Mouse (Mus musculus) thymus, adult 2 months (tissue): Measurements from ENCODE around the gene Prkg1. TPM values are rescaled to one million over a fixed set of nuclear protein-coding genes. Genes with fewer than 3 reads are reported as not detected.

Source experiments
- DNase-seq: peaks from one replicate; pipeline ENCODE4 v3.0.0; 2021
- H3K27ac ChIP-seq: fragments of 200-500 bp; 2 replicates; pipeline ENCODE4 v1.5.1; 2012; ENCODE audit warnings: low read length, control low read depth; ENCODE audit not compliant: control insufficient read depth, insufficient read depth
- H3K27me3 ChIP-seq: fragments of 200-500 bp; 2 replicates; pipeline ENCODE4 v1.6.1; 2012; ENCODE audit warnings: mild to moderate bottlenecking, low read length, moderate library complexity, mixed read lengths; ENCODE audit not compliant: control insufficient read depth, insufficient read depth
- H3K36me3 ChIP-seq: fragments of 200-500 bp; 2 replicates; pipeline ENCODE4 v1.6.1; 2012; ENCODE audit warnings: mild to moderate bottlenecking, low read length, moderate library complexity; ENCODE audit not compliant: control insufficient read depth, insufficient read depth
- H3K4me1 ChIP-seq: fragments of 200-500 bp; replicated peaks from 2 replicates; pipeline ENCODE4 v1.6.1; 2012; ENCODE audit warnings: low read length; ENCODE audit not compliant: control insufficient read depth, insufficient read depth
- H3K4me3 ChIP-seq: fragments of 200-500 bp; 2 replicates; pipeline ENCODE4 v1.5.1; 2012; ENCODE audit warnings: mild to moderate bottlenecking, low read length, control low read depth, moderate library complexity; ENCODE audit not compliant: control insufficient read depth, insufficient read depth
- CTCF ChIP-seq: fragments of 200-500 bp; IDR thresholded peaks from 2 replicates; pipeline ENCODE4 v1.5.1; 2012; ENCODE audit warnings: mild to moderate bottlenecking, control low read depth, low read length, moderate library complexity, borderline replicate concordance; ENCODE audit not compliant: control insufficient read depth, poor library complexity, insufficient read depth; ENCODE audit errors: extremely low read depth
- POLR2A ChIP-seq: fragments of 200-500 bp; IDR thresholded peaks from 2 replicates; pipeline ENCODE4 v1.6.1; 2012; ENCODE audit warnings: mild to moderate bottlenecking, low read length, control low read depth, moderate library complexity; ENCODE audit not compliant: control insufficient read depth, poor library complexity, insufficient read depth; ENCODE audit errors: extremely low read depth
- WGBS: fragments of 180-500 bp; shearing (Covaris S2); methylation state at CpG from one replicate; pipeline ENCODE4 v1.1.7; 2018; 5-methylcytosine and 5-hydroxymethylcytosine counted together
- polyA plus RNA-seq: library from polyadenylated mRNA; depleted of rRNA; stranded (reverse); fragments of >200 nt; gene quantifications from 2 replicates; pipeline ENCODE4 v1.2.3, GENCODE M21; 2012

Prkg1 gene
- polyA plus RNA-seq, 1 experiment, result 0.26 TPM

- H3K4me1 ChIP-seq, result no peaks in the 10 kb centered on the region
- no peak for TF ChIP-seq CTCF
- TF ChIP-seq POLR2A, result no peak
- WGBS, result 95% methylated on average over 1 of the region's 1 CpGs
- no peak for DNase-seq
- H3K27me3 ChIP-seq, result no peaks in the 10 kb centered on the region
- H3K36me3 ChIP-seq, result no peaks in the 10 kb centered on the region
- H3K27ac ChIP-seq, result no peak overlapping the region
- no peak overlapping the region for H3K4me3 ChIP-seq
Observed at GRCm38 (mm10) chr19:31170985-31171384, 593.8 kb downstream of the Prkg1 start.

- DNase-seq, result no peak
- H3K36me3 ChIP-seq, result no peaks in the 10 kb centered on the region
- WGBS, result 97% methylated on average over 6 of the region's 6 CpGs
Observed at GRCm38 (mm10) chr19:31158944-31159460, 605.8 kb downstream of the Prkg1 start.

GRCm38 (mm10) chr19:31153399-31153798 is 611.4 kb downstream of the Prkg1 start:
- DNase-seq, result no peak
- no peaks in the 10 kb centered on the region for H3K27me3 ChIP-seq
- H3K4me1 ChIP-seq, result no peaks in the 10 kb centered on the region
- H3K36me3 ChIP-seq, result no peaks in the 10 kb centered on the region
- 89% methylated on average over 5 of the region's 5 CpGs for WGBS
- no peak overlapping the region for H3K4me3 ChIP-seq
- no peak for TF ChIP-seq CTCF
- no peak for TF ChIP-seq POLR2A
- no peak overlapping the region for H3K27ac ChIP-seq

More at GRCm38 (mm10) chr19:31158944-31159460, 605.8 kb downstream of the Prkg1 start:
- H3K27ac ChIP-seq, result no peak overlapping the region
- TF ChIP-seq CTCF, result no peak
- no peaks in the 10 kb centered on the region for H3K27me3 ChIP-seq
- H3K4me1 ChIP-seq, result no peaks in the 10 kb centered on the region
- H3K4me3 ChIP-seq, result no peak overlapping the region

- H3K36me3 ChIP-seq, result no peaks in the 10 kb centered on the region
- TF ChIP-seq POLR2A (no peak), CTCF (no peak)
- no peak overlapping the region for H3K27ac ChIP-seq
- H3K4me3 ChIP-seq, result no peak overlapping the region
- no peaks in the 10 kb centered on the region for H3K27me3 ChIP-seq
- DNase-seq, result no peak
- no peaks in the 10 kb centered on the region for H3K4me1 ChIP-seq
- 89% methylated on average over 2 of the region's 2 CpGs for WGBS
Observed at GRCm38 (mm10) chr19:31149902-31150301, 614.9 kb downstream of the Prkg1 start.

GRCm38 (mm10) chr19:31147457-31147856 is 617.4 kb downstream of the Prkg1 start:
- 91% methylated on average over 2 of the region's 2 CpGs for WGBS
- no peak for TF ChIP-seq POLR2A
- no peak for TF ChIP-seq CTCF

GRCm38 (mm10) chr19:31146156-31146555 is 618.7 kb downstream of the Prkg1 start:
- DNase-seq, result no peak
- Histone ChIP-seq H3K4me1 (no peaks in the 10 kb centered on the region), H3K27me3 (no peaks in the 10 kb centered on the region), H3K36me3 (no peaks in the 10 kb centered on the region), H3K4me3 (no peak overlapping the region), H3K27ac (no peak overlapping the region)
- 87% methylated on average over 3 of the region's 3 CpGs for WGBS
- TF ChIP-seq POLR2A (no peak), CTCF (no peak)

More at GRCm38 (mm10) chr19:31147457-31147856, 617.4 kb downstream of the Prkg1 start:
- DNase-seq, result no peak
- Histone ChIP-seq H3K27me3 (no peaks in the 10 kb centered on the region), H3K36me3 (no peaks in the 10 kb centered on the region), H3K4me1 (no peaks in the 10 kb centered on the region), H3K27ac (no peak overlapping the region), H3K4me3 (no peak overlapping the region)

GRCm38 (mm10) chr19:31141905-31142304 is 622.9 kb downstream of the Prkg1 start:
- no peaks in the 10 kb centered on the region for H3K27me3 ChIP-seq
- no peaks in the 10 kb centered on the region for H3K4me1 ChIP-seq
- H3K27ac ChIP-seq, result no peak overlapping the region
- no peak overlapping the region for H3K4me3 ChIP-seq
- WGBS, result 96% methylated on average over 7 of the region's 7 CpGs
- no peak for DNase-seq
- no peak for TF ChIP-seq CTCF
- TF ChIP-seq POLR2A, result no peak
- H3K36me3 ChIP-seq, result no peaks in the 10 kb centered on the region
